Mouse (Mus musculus) midbrain, embryonic 14.5 days (tissue): ENCODE results near the gene Ccl5. TPM values are rescaled to one million over a fixed set of nuclear protein-coding genes. Genes with fewer than 3 reads are reported as not detected.

Experiments
- polyA plus RNA-seq: library from polyadenylated mRNA; unstranded; fragments of >200 nt; fragmentation: Nextera tagmentation; extraction: Ambion mirVana; gene quantifications from 2 replicates; pipeline ENCODE4 v1.2.1, GENCODE M21; 2014

Ccl5 gene
- polyA plus RNA-seq, 1 experiment from 2014 or later, result 1.6 TPM

Other genes with a start within 250 kb of the Ccl5 start
- gene Slfn14, start 243.8 kb downstream of the Ccl5 start, polyA plus RNA-seq, result 0.05 TPM in 1 of 2 replicates, not detected in the other
- 103 and 173 TPM in 2 replicates for gene Ap2b1, start 231.5 kb downstream of the Ccl5 start, polyA plus RNA-seq
- gene Pex12, start 227.9 kb downstream of the Ccl5 start, polyA plus RNA-seq, result 16.2 and 20.6 TPM in 2 replicates
- 18.3 and 37.9 TPM in 2 replicates for gene Rasl10b, start 121.4 kb downstream of the Ccl5 start, polyA plus RNA-seq
- gene Gas2l2, start 101.1 kb downstream of the Ccl5 start, polyA plus RNA-seq, result 0.11 and 0.18 TPM in 2 replicates
- 0.69 and 1.2 TPM in 2 replicates for gene 1700020L24Rik, start 92.8 kb downstream of the Ccl5 start, polyA plus RNA-seq
- gene Mmp28, start 67.4 kb downstream of the Ccl5 start, polyA plus RNA-seq, result 1.6 and 2.7 TPM in 2 replicates
- 13.7 and 17.0 TPM in 2 replicates for gene Taf15, start 57.4 kb downstream of the Ccl5 start, polyA plus RNA-seq
- gene Heatr9, start 8.3 kb downstream of the Ccl5 start, polyA plus RNA-seq, result not detected in 2 replicates
- gene Ccl9, start 48.1 kb upstream of the Ccl5 start, polyA plus RNA-seq, result 0.27 and 6.9 TPM in 2 replicates
- 1.1 and 2.8 TPM in 2 replicates for gene Ccl6, start 62.6 kb upstream of the Ccl5 start, polyA plus RNA-seq
- gene Rpl9-ps1, start 115.1 kb upstream of the Ccl5 start, polyA plus RNA-seq, result not detected in 2 replicates
- 1.00 and 2.4 TPM in 2 replicates for gene Ccl3, start 118.8 kb upstream of the Ccl5 start, polyA plus RNA-seq
- 3.5 TPM in 1 of 2 replicates, not detected in the other for gene Ccl4, start 132.1 kb upstream of the Ccl5 start, polyA plus RNA-seq
- gene Wfdc17, start 173.5 kb upstream of the Ccl5 start, polyA plus RNA-seq, result 1.5 TPM in 1 of 2 replicates, not detected in the other
- gene Wfdc18, start 178.5 kb upstream of the Ccl5 start, polyA plus RNA-seq, result not detected in 2 replicates
- not detected in 2 replicates for gene Wfdc21, start 216.4 kb upstream of the Ccl5 start, polyA plus RNA-seq
- 36.6 and 37.2 TPM in 2 replicates for gene Heatr6, start 223.2 kb upstream of the Ccl5 start, polyA plus RNA-seq